Mouse (Mus musculus): ENCODE data around the gene Mycn. TPM values are rescaled to one million over a fixed set of nuclear protein-coding genes. Genes with fewer than 3 reads are reported as not detected.

The Mycn gene
- total RNA-seq, 2 experiments from 2014 or later: 19.1 to 21.3 TPM

DNA sequence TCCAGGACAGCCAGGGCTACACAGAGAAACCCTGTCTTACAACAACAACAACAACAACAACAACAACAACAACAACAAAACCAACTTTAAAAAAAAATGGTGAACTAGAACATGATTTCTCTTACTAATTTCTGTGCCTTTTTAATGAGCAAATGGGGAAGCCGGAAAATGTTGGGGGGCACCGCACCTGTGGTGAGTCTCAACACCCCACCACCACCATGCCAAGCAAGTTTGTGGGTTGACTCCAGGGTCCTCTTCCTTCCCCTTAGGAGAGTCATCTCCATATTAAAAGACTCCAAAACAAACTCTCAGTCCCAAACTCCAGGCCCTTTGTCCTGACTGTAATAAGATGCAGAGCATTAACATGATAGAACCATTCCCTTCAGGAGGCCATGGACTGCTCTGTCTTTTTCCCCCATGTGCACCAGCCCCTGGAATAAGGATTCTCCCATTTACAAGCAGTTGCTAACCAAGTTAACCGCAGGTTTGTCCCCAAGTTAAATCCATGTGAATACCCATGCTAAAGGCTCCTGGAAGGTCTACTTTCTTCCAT lies 14.7 kb downstream of the Mycn start:
- DNase-seq (ENCODE audit: low spot score in 2 of 2): no peak

DNA sequence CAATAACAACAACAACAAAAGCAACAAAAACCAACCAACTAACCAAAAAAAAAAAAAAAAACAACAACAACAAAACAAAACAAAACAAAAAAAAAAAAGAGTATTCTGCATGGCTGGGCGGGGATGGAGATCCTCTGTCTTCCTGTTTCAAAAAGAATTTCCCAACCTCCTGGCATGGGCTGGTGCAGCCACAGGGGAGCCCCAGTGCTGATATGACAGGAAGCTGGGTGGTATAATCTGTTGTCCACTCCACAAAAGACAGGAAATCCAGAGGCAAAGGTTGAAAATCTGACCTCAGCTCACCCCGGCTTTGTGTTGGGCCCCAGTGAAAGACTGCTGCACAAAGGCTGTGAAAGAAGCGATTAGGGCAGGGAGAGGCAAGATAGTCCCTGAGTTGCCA lies 17.3 kb downstream of the Mycn start:
- no peak for DNase-seq (ENCODE audit: low spot score in 2 of 2)

DNA sequence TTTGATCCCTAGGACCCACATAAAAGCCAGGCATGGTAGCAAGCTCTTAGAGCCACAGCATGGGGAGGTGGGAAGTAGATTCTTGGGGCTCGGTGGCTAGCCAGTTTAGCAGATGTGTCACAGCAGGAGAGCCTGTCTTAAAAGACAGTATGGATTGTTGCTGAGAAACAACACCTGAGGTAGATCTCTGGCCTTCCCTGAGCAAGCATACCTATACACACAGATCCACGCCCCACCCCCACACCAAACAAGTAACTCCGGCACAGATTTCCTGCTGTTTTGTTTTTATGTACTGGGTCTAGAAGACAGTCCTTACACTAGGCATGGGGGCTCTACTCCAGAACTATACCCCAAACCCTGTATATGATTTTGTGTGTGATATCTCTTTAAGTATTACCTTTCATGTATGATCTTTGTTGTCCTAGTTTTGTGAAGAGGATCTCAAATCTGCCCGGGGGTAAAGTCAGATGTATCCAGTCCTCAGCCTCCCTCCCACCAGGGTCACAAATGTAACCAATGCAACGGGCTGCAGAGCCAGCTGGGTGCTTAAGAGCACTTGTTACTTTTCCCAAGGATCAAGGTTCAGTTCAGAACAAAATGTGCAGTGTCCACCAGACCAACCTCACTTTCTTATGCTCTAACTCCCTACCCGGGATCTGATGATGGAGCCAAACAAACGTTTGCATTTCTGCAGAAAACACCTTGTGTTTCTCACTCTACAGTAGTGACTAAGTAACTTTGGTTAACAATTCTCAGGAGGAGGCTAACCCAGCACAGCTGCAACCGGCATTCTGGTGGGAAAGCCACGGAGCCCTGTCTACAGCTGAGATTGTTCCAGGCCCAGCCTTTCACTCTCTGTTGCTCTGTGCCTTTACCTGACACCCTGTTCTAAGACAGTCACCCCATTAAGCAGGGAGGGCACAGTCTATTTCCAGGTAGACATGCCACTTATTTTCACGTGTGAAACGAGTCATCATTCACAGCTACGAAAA lies 21.3 kb downstream of the Mycn start:
- no peak for DNase-seq (ENCODE audit: low spot score in 2 of 2)

DNA sequence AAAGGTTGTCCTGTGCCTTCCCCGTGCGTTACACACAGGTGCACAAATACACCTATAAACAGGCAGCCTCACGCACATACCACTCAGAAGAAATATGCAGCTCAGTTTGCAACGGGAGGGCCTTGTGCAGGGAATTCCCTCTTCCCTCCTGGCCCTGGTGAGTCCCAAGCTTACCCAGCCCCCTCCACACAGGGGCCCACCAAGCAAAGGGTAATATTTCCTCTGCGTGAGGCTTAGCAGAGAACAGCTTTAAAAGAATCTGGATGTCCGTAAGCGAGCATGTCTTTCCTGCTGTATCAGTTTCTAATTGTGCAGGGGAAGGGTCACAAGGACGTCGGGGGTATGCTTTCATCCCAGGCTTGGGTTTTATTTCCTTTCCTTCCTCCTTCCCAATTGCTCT lies 25.4 kb downstream of the Mycn start:
- DNase-seq (ENCODE audit: low spot score in 2 of 2): no peak

DNA sequence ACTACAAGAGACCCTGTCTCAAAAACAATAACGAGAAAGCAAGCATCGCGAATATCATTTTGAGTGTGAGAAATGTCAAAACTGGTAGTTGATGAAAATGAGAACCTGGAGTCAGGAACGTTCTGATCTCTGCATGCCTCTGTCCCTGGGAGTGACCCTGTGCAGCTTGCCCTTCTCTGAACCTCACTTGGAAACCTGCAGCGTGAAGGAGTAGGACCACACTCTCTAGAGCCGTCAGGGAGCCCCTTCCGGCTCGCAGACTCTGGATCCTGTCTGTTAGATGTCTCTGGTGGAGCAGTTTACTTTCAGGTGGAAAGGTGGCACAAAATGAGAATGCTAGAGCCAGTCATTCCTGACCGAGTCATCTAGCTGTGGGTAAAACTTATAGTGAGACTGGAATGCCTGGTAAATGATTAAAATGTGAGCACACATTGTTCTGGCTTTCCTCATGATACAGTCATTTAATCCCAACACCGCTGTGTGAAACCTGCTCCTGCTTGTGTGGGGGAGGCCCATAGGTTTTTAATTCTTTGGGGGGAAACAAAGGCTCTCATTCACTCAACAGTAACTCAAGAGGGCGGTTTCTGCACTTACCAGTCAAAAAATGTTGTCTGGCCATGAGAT lies 31.2 kb downstream of the Mycn start:
- no peak for DNase-seq (ENCODE audit: low spot score in 2 of 2)

DNA sequence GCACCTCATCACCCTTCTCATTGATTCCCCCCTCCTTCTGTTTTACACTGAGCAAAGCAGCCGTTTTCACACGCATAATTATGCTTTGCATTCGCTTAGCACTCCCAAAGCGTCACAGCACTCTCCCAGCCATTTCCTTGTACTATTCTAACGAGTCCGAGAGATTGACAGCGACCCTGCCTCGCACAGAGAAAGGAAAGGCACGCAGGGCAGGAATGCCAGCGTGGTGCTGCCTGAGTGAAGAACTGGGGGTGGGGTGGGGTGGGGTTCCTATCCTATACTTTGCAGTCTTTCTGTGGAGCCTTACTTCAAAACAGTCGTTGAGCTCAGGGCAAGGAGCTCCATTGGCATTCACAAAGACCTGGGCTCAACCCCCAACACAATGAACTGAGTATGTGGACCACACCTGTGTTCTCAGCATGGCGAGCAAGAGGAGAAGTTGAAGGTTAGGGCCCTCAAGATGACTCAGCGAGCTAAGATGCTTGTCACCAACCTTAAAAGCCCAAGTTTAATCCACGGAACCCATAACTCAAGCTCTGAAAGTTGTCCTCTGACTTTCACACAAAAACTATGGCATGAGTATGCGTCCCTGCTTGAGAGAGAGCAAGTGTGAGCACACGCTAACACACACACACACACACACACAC lies 32.0 kb downstream of the Mycn start:
- no peak for DNase-seq (ENCODE audit: low spot score in 2 of 2)

DNA sequence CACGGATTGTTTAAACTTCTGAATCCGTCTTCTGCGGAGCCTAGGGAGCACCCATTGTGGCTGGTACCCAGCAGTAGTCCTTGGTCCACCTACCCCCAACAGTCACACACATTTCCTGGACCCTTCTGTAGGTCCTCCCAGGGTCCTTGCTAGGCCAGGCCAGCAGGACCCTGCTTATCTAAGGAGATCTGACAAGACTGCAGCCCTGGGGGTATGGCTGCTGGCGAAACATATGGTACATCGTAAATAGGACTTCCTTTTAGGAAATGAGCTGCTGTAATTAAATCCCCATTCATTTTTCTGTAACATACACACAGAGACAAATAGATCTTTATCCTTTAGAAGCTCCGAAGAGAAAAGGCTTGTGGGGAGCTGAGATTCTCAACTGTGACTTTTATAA lies 34.9 kb downstream of the Mycn start:
- DNase-seq (ENCODE audit: low spot score in 2 of 2): peak in 1 of 2 experiments; percentile 5

DNA sequence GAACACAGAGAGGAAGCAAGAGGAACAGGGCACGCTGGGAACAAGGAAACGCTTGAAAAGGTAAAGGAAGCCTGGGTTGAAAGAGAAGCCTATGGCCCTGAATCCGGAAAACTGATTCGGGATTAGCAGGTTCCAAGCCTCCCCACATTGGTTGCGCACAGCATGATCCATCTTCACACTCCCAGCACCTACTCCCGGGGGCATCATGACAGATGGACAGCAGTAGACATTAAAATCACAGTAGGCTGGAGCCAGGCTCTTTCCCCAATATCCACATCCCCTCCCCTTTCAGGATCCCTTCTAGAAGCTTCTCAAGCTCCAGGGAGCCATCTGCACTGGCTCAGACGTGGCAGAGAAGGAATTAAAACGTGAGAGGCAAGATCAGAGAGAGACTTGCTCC lies 35.4 kb downstream of the Mycn start:
- DNase-seq (ENCODE audit: low spot score in 2 of 2): no peak

DNA sequence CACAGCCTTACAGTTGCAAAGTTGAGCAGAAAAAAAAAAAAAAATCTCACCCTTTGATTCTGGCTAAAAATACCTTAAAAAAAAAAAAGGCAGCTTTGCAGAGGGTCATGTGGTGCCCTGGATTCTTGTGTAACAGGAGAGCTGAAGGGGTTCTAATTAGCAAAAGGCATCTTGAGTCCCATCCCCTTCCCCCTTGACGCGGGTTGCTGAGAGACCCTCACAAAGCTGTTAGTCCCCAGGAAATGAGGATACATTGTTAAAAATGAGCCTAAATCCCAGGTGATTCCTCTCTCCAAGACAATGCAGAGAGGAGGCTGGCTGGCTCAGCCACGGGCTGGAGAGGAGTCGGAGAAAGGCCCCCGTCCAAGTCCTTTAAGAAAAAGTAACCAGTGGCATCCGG lies 36.6 kb downstream of the Mycn start:
- peak; percentile 2 to 11 for DNase-seq (ENCODE audit: low spot score in 2 of 2)

DNA sequence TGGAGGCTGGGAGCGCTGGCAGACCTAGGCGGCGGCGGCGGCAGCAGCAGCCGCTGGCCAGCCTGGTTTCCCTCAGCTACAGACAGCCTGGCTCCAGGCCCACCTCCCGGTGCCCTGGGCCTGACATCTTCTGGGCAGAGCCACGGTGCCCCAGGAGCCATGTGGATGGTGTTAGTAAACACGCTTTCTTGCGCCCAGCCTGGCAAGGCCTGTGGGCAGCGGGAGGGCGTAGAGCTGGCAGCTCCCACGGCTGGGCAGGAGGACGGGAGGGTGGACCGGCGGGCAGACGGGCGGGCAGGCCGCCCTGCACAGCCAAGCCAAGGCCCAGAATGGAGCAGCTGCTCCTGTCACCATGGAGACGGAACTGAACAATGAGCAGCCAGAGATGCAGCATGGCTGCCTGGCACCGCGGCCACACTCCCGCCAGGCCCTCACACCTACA lies 37.2 kb downstream of the Mycn start:
- DNase-seq (ENCODE audit: low spot score in 2 of 2): peak; percentile 88 to 94

DNA sequence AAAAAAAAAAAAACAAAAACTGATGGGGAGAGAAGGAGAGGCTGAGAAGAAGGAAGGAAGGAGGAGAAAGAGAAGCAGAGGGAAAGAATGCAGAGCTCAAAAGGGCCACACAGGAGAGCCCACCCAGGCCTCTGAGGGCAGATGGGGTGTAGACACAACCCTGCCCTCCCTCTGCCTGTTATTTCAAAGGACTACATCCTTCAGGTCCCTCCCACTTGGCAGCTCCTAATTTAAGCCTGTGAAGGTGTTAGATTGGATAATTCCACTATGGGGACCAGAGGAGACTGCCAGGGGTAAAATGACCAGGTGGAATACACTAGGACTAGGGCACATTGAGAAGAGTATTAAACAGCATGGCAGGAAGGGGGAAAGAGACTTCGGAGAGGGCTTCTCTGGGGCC lies 37.6 kb downstream of the Mycn start:
- peak in 1 of 2 experiments; percentile 9 for DNase-seq (ENCODE audit: low spot score in 2 of 2)

DNA sequence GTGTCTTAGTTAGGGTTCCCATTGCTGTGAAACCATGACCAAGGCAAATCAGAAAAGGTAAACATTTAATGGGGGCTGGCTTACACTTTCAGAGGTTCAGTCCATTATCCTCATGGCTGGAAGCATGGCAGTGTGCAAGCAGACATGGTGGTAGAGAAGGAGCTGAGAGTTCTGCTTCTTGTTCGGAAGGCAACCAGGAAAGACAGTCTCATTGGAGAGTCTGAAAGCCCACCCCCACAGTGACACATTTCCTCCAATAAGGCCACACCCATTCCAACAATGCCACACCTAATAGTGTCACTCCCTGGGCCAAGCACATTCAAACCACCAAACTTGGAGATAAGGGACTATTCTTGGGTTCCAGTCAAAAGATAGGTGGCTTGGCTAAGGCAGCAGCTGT lies 39.3 kb downstream of the Mycn start:
- no peak for DNase-seq (ENCODE audit: low spot score in 2 of 2)

DNA sequence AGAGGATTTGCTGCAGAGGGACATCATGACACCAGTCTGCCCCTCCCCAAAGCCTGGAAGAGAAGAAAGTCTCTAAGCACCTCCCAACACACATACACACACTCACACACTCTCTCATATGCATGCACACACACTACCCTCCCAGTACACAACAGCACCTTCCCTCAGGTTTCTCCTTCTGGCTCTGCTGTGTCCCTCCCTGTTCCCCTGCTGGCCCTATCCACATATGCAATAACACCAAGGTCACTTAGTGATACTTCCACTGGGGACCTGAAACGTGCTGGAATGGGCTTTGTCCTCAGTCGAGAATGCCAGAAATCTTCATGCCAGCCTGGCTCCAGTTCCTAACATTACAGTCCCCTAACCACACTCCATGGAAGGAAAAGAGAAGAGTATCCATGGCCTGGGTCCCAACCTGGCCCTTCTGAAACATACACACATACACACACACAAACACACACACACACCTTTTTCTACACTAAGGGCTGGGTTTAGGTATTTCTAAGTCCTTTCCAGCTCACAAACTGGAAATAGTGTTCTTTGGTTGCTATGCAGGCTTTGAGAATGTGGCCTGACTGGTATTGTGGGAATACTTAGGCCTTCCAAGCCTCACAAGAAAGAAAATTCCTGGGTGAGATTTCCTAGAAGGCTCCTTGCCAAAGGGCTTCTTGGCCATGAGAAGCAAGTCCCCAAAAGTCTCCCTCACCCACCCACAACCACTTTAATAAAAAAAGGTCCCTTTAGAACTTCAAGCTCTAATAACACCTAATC lies 43.2 kb downstream of the Mycn start:
- no peak for DNase-seq (ENCODE audit: low spot score in 2 of 2)

DNA sequence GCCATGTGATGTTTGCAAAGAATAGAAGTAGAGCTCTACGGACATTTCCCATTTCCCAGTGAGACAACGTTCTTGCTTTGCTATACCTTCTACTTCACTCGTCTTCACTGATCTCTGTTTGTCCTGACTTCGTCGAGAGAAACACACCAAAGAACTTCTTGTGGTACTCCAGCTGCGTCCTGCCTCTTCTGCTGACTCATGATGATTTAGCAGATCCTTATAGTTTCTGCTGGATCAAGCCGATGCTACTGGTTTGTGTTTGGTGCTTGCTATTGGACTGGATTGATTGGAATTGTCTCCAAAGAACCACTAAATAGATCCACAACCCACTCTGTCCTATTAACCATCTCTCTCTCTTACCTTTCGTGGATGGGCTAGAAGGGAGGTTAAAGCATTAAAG lies 47.7 kb downstream of the Mycn start:
- no peak for DNase-seq (ENCODE audit: low spot score in 2 of 2)

DNA sequence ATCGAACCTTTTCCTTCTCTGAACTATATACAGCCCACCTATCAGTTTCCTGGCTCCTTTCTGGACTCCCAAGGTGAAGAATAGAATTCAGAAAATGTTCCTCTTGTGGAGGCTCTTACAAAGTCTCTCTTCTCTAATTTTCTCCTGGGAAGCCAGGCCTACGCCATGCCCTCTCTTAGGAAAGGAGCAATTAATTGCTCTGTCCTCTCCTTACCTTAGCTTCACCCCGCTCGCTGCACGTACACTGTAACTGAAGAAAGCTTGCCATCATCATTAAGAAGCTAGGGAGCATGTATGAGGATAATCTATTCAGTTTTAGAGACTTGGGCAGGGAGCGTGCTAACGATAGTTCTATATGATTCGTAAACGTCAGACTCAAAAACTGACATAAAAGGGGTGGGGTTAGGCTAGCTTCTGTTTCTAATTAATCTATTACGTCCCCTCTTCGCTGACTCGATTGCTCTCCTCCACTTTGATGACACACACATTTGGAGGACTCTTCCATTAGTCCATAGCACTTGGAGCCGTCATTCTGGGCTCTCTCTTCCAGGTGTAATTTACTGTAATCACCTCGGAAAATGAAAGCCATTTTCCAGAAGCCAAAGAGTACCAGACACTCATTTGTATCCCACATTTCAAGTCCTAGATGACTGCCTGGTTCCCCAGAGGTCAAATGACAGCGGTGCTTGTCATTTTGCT lies 55.4 kb downstream of the Mycn start:
- DNase-seq (ENCODE audit: low spot score in 2 of 2): no peak
